Comparison of ENCODE assay signal across 13 mouse cellular contexts in the genomic region with DNA sequence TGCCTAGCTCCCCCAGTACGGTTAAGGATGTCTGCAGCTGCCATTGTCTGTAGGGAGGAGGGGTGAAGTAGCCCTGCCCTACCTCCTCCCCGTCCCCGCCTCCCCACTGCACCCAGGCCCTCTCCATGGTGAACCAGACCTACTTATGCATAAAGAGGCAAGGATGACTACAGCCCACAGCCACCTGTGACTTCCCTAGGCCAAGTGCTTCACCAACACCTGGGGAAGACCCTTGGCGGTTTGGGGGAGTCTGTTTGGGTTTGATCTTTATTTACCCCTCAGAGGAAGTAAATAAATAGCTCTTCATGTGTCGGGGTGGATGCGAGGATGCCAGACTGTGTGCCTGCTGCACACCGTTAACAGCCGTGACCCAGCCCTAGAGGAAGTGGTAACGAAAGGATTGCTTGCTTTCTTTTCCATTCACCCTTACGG. TPM values are rescaled to one million over a fixed set of nuclear protein-coding genes. Genes with fewer than 3 reads are reported as not detected.
DNase-seq lines count a peak whose midpoint lies in the region; ATAC-seq and TF ChIP-seq lines count a peak whose summit lies in the region.
"Had no signal": no experiment of that assay in that cellular context is flagged by ENCODE, and none has a peak within 500 bp of the region (broad histone marks: within the 10 kb centered on the region; RNA-seq: fewer than 3 reads in every experiment).

No protein-coding gene starts in this region.

- H3K9me3 ChIP-seq in ES-Bruce4 (replicated peaks; ENCODE audit: control insufficient read depth, insufficient read depth, low read length, poor library complexity, severe bottlenecking) = no peaks in the 10 kb centered on the region
- no peaks in the 10 kb centered on the region for H3K9me3 ChIP-seq in limb, embryonic 10.5 days (replicated peaks)
- H3K9me3 ChIP-seq in intestine, embryonic 16.5 days (ENCODE audit: control insufficient read depth, low read length) = no peaks in the 10 kb centered on the region
- H3K9me3 ChIP-seq: kidney, embryonic 15.5 days; stomach, embryonic 15.5 days had no signal

- TF ChIP-seq POLR2A in ES-Bruce4 (IDR thresholded peaks at IDR 0.05; ENCODE audit: insufficient read depth, low read length) = no peak

- no peak overlapping the region for H3K4me2 ChIP-seq in intestine, embryonic 16.5 days (ENCODE audit: low read depth, low read length)
- H3K4me2 ChIP-seq: kidney, embryonic 15.5 days; stomach, embryonic 15.5 days had no signal

- peak overlapping the region; percentile 44 for H3K4me3 ChIP-seq in ES-Bruce4 (ENCODE audit: low read depth, low read length)
- no peak overlapping the region for H3K4me3 ChIP-seq in limb, embryonic 10.5 days
- no peak overlapping the region for H3K4me3 ChIP-seq in intestine, embryonic 16.5 days (ENCODE audit: low read length)
- H3K4me3 ChIP-seq: kidney, embryonic 15.5 days; left cerebral cortex, adult 2 months; stomach, embryonic 15.5 days had no signal

- no peak for ATAC-seq in intestine, embryonic 16.5 days
- ATAC-seq: forebrain, embryonic 16.5 days had no signal

- 0 out of 2 replicates have a peak, but pooled peaks have one; percentile 21 for TF ChIP-seq EP300 in ES-Bruce4 (IDR thresholded peaks at IDR 0.05; ENCODE audit: insufficient read depth, low read depth, low read length)

- peak; percentile 86 for DNase-seq in CD4-positive, CD25-positive, alpha-beta regulatory T cell, adult 2 months (ENCODE audit: low read depth, low spot score)
- DNase-seq in limb, embryonic 10.5 days (ENCODE audit: low spot score) = no peak
- DNase-seq in splenic B cell, adult 2 months (ENCODE audit: low read depth, low spot score) = peak; percentile 71
- no peak for DNase-seq in urinary bladder, postnatal 4 days (ENCODE audit: low spot score in 2 of 2)
- DNase-seq in cerebellum, adult 9-11 months = no peak
- DNase-seq: heart, postnatal 14 days; right cerebral cortex, adult 18-20 months had no signal

- H3K9ac ChIP-seq in ES-Bruce4 (ENCODE audit: low read depth, poor library complexity, severe bottlenecking) = peak overlapping the region; percentile 12; the same call in 1 of the 2 replicates
- no peak overlapping the region for H3K9ac ChIP-seq in intestine, embryonic 16.5 days (ENCODE audit: low read depth, low read length)
- H3K9ac ChIP-seq: kidney, embryonic 15.5 days; stomach, embryonic 15.5 days had no signal

- H3K27me3 ChIP-seq in ES-Bruce4 (ENCODE audit: control insufficient read depth, insufficient read depth, low read length, poor library complexity, severe bottlenecking) = no peaks in the 10 kb centered on the region
- no peaks in the 10 kb centered on the region for H3K27me3 ChIP-seq in limb, embryonic 10.5 days (ENCODE audit: low read depth, poor library complexity, severe bottlenecking)
- no peaks in the 10 kb centered on the region for H3K27me3 ChIP-seq in splenic B cell, adult 2 months (ENCODE audit: control insufficient read depth, insufficient read depth, low read length, poor library complexity, severe bottlenecking)
- H3K27me3 ChIP-seq in intestine, embryonic 16.5 days (replicated peaks; ENCODE audit: control insufficient read depth, insufficient read depth, low read length) = no peaks in the 10 kb centered on the region
- H3K27me3 ChIP-seq: kidney, embryonic 15.5 days; stomach, embryonic 15.5 days had no signal

- 66% methylated on average over 10 of the region's 10 CpGs for WGBS in limb, embryonic 10.5 days
- 71% methylated on average over 10 of the region's 10 CpGs for WGBS in intestine, embryonic 16.5 days

- peaks cover 7% of the 10 kb centered on the region for H3K4me1 ChIP-seq in ES-Bruce4 (ENCODE audit: control insufficient read depth, insufficient read depth, low read length)
- H3K4me1 ChIP-seq in limb, embryonic 10.5 days = peaks cover 20% of the 10 kb centered on the region
- peaks cover 22% of the 10 kb centered on the region for H3K4me1 ChIP-seq in intestine, embryonic 16.5 days (ENCODE audit: control insufficient read depth, insufficient read depth, low read length)

- peak overlapping the region; percentile 57 for H3K27ac ChIP-seq in ES-Bruce4 (ENCODE audit: insufficient read depth, low read length)
- H3K27ac ChIP-seq in limb, embryonic 10.5 days = peak overlapping the region; percentile 27; the same call in 1 of the 2 replicates
- H3K27ac ChIP-seq in intestine, embryonic 16.5 days (ENCODE audit: low read length) = no peak overlapping the region
- H3K27ac ChIP-seq: kidney, embryonic 15.5 days; left cerebral cortex, adult 2 months; stomach, embryonic 15.5 days had no signal

- no peak for TF ChIP-seq CTCF in ES-Bruce4 (IDR thresholded peaks at IDR 0.05; ENCODE audit: low read depth, low read length)

- no peaks in the 10 kb centered on the region for H3K36me3 ChIP-seq in ES-Bruce4 (ENCODE audit: control insufficient read depth, insufficient read depth, low read length, poor library complexity, severe bottlenecking)
- no peaks in the 10 kb centered on the region for H3K36me3 ChIP-seq in limb, embryonic 10.5 days
- 0 out of 2 replicates have a peak, but pooled peaks cover 2% of the 10 kb centered on the region for H3K36me3 ChIP-seq in splenic B cell, adult 2 months (ENCODE audit: control insufficient read depth, insufficient read depth, low read length, poor library complexity, severe bottlenecking)
- no peaks in the 10 kb centered on the region for H3K36me3 ChIP-seq in intestine, embryonic 16.5 days (ENCODE audit: control insufficient read depth, insufficient read depth, low read length)
- H3K36me3 ChIP-seq: kidney, embryonic 15.5 days; stomach, embryonic 15.5 days had no signal

RNA-seq across cellular contexts. Expression of a gene that starts 26.6 kb away (rescaled TPM):
- polyA plus RNA-seq in ES-Bruce4 (2011; ENCODE audit: insufficient read depth, insufficient read length, low read depth, missing spikeins) = 181 and 185 TPM in 2 replicates
- 405 and 413 TPM in 2 replicates for polyA plus RNA-seq in limb, embryonic 10.5 days (2016; fragmentation: Nextera tagmentation; extraction: Ambion mirVana)
- 371 and 393 TPM in 2 replicates for polyA plus RNA-seq in intestine, embryonic 16.5 days (2015; fragmentation: Nextera tagmentation; extraction: Ambion mirVana)

RNA-seq across cellular contexts. Expression of a gene that starts 29.3 kb away (rescaled TPM):
- 45.5 and 46.6 TPM in 2 replicates for polyA plus RNA-seq in ES-Bruce4 (2011; ENCODE audit: insufficient read depth, insufficient read length, low read depth, missing spikeins)
- 32.1 and 36.8 TPM in 2 replicates for polyA plus RNA-seq in limb, embryonic 10.5 days (2016; fragmentation: Nextera tagmentation; extraction: Ambion mirVana)
- 19.1 and 20.4 TPM in 2 replicates for polyA plus RNA-seq in intestine, embryonic 16.5 days (2015; fragmentation: Nextera tagmentation; extraction: Ambion mirVana)

Comparison
In these comparisons a context has a peak if more than half of its experiments do, and no peak if none do; other contexts are left out.
1. DNase-seq: peak in CD4-positive, CD25-positive, alpha-beta regulatory T cell, adult 2 months (single experiment) and splenic B cell, adult 2 months (single experiment); none in limb, embryonic 10.5 days (single experiment), urinary bladder, postnatal 4 days (0 of 2) and cerebellum, adult 9-11 months (single experiment).